Mouse (Mus musculus): Measurements from ENCODE around the gene Pcgf6. TPM values are rescaled to one million over a fixed set of nuclear protein-coding genes. Genes with fewer than 3 reads are reported as not detected.
A peak's percentile ranks its signal among the peaks of the same experiment; 100 is the strongest.
"Not testable (repeated sequence)": the region's sequence is repeated elsewhere in the genome, so short reads cannot be mapped to it uniquely, and the experiment has no call there.

The Pcgf6 gene
- polyA plus RNA-seq, 1 experiment from 2014 or later, result 14.5 TPM

DNA sequence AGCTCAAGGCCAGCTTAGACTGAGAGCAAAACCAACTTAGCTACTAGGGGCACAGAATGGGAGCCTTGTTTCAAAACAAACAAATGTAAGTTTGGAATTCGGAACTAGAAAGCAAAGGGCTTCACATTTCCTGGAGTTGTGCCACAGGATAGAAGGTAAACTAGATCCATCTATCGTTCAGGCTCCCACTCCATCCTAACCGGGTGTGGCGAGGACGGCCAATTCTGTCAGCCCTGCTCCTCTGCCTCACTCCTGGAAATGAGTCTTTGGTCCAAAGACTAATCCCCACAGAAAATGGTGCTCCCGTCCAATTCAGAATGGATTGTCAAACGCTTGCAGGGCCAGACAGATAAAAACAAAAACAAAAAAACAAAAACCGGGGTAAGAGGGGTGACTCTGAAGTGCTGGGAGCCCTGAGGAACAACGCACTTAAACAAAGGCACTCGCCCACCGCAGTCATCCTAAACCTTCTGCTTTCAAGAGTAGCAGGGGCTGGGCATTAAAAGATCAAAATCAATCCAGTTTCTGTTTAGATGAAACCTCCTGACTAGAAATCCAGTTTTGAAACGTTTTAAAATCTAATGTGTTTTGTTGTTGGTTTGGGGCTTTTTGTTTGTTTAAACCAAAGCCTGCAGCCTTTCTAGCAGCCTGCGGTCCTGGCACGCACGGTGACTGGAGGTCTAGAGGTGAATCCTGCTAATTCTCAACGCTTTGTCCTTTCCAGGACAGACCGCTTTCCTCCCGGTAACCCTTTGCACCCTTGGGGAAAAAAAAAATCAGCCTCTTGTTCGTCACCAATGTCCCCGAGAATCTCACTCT, 37.2 kb downstream of the Pcgf6 start:
- H3K9me3 ChIP-seq (replicated peaks), result no peaks in the 10 kb centered on the region
- H3K27me3 ChIP-seq (replicated peaks), result peaks cover 78% of the 10 kb centered on the region
- peak overlapping the region; percentile 39 for H3K4me3 ChIP-seq
- no peaks in the 10 kb centered on the region for H3K36me3 ChIP-seq
- 13% methylated on average over 20 of the region's 20 CpGs for WGBS
- peaks cover 19% of the 10 kb centered on the region for H3K4me1 ChIP-seq (replicated peaks)
- no peak for ATAC-seq (ENCODE audit: insufficient number of reproducible peaks, low FRiP score)
- H3K27ac ChIP-seq (ENCODE audit: poor library complexity, severe bottlenecking), result no peak overlapping the region
- H3K9ac ChIP-seq, result no peak overlapping the region
- 0 out of 2 replicates have a peak overlapping the region, but pooled peaks have one; percentile 82 for H3K4me2 ChIP-seq

DNA sequence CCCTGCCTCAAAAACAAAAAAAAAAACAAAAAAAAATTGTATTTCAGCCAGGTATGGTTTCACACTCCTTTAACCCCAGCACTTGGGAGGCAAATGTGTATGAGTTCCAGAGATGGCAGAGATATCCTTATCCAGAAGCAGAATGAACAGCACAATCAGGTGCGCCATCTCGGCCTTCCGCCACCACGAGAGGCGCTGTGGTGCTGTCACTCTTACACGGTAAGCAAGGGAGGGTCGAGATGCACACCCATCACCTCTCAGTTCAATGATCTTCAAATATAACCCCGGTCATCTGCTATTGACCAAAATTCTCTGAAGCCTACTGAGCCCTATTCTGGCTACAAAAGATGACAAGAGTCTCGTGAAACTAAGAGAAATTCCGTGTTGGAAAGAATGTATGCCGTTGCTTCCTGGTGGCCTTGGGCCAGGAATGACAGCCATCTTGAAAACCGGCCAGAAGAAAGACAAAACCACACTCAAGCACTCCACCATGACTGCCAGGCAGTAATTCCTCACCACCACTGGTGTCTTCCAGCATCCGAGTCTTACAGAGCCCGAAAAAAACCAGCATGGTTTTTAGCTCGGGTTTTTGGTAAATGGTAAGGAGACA, 38.1 kb downstream of the Pcgf6 start:
- Histone ChIP-seq H3K9ac (no peak overlapping the region), H3K4me2 (no peak overlapping the region), H3K27ac (ENCODE audit: poor library complexity, severe bottlenecking) (no peak overlapping the region), H3K4me3 (no peak overlapping the region), H3K9me3 (replicated peaks) (no peaks in the 10 kb centered on the region), H3K4me1 (replicated peaks) (peaks cover 19% of the 10 kb centered on the region), H3K36me3 (no peaks in the 10 kb centered on the region), H3K27me3 (replicated peaks) (peaks cover 69% of the 10 kb centered on the region)
- 79% methylated on average over 15 of the region's 15 CpGs for WGBS
- no peak for ATAC-seq (ENCODE audit: insufficient number of reproducible peaks, low FRiP score)

DNA sequence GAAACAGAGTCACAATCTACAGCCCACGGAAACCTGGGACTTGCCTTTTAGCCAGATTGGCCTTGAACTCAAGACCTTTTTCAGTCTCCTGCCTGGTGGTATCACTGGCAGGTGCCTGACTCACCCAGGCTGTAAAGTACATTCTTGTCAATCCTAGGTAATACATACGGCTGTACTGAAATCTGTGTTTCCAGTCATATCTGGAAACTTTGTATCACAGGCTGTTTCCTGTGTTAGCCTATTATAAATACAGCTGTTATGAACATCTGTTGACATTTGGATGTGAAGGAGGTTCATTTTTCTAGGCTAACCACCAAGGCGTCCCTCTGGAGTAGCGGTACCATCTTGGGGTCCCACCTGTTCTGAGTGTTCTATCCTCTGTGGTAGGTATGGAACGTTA, 40.8 kb downstream of the Pcgf6 start:
- no peak overlapping the region for H3K4me3 ChIP-seq
- no peak overlapping the region for H3K4me2 ChIP-seq
- no peaks in the 10 kb centered on the region for H3K36me3 ChIP-seq
- H3K27me3 ChIP-seq (replicated peaks), result peaks cover 56% of the 10 kb centered on the region
- no peaks in the 10 kb centered on the region for H3K9me3 ChIP-seq (replicated peaks)
- no peak overlapping the region for H3K9ac ChIP-seq
- H3K27ac ChIP-seq (ENCODE audit: poor library complexity, severe bottlenecking), result no peak overlapping the region
- H3K4me1 ChIP-seq (replicated peaks), result peaks cover 10% of the 10 kb centered on the region
- 77% methylated on average over 5 of the region's 5 CpGs for WGBS
- no peak for ATAC-seq (ENCODE audit: insufficient number of reproducible peaks, low FRiP score)

DNA sequence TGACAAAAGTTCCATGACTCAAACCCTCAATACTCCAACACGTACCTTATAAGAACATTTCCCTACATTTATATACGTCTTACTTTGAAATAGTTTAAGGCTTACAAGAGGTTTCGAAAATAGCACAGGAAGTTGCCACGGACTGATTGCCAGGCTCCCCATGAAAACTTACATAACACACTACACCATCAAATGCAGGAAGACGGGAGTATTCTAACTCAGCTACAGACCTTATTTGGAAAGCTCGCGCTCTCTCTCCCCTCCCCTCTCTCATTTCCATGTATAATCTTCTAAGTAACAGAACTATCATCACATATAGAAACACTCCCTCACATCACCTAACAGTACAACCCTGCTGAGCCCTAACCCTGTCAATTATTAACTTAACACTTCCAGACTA, 41.3 kb downstream of the Pcgf6 start:
- no peak for ATAC-seq (ENCODE audit: insufficient number of reproducible peaks, low FRiP score)
- H3K27me3 ChIP-seq (replicated peaks), result peaks cover 54% of the 10 kb centered on the region
- WGBS, result 80% methylated on average over 7 of the region's 7 CpGs

DNA sequence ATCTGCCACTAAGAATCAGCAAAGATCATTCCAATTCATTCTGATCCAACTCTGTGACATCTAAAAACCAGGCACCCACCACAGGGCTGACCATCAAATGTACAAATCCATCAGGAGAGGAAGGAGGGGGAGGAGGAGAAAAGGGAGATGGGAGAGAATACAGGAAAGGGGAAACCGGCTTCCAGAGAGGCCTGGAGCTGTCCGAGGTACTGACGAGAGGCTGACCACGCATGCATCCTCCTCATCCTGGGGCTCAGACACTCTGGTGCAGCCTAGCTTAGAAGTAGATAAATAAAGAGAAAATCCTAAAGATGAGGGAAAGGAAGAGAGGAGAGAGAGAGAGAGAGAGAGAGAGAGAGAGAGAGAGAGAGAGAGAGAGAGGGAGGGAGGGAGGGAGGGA, 44.4 kb downstream of the Pcgf6 start:
- WGBS, result 3% methylated on average over 4 of the region's 4 CpGs
- Histone ChIP-seq H3K27me3 (replicated peaks) (peaks cover 23% of the 10 kb centered on the region), H3K27ac (ENCODE audit: poor library complexity, severe bottlenecking) (no peak overlapping the region), H3K9me3 (replicated peaks) (no peaks in the 10 kb centered on the region), H3K4me2 (no peak overlapping the region), H3K4me3 (no peak overlapping the region), H3K4me1 (replicated peaks) (no peaks in the 10 kb centered on the region), H3K36me3 (no peaks in the 10 kb centered on the region), H3K9ac (no peak overlapping the region)
- ATAC-seq (ENCODE audit: insufficient number of reproducible peaks, low FRiP score), result no peak

More for the DNA sequence above, 41.3 kb downstream of the Pcgf6 start:
- no peak overlapping the region for H3K4me3 ChIP-seq
- H3K9me3 ChIP-seq (replicated peaks), result no peaks in the 10 kb centered on the region
- H3K4me1 ChIP-seq (replicated peaks), result peaks cover 6% of the 10 kb centered on the region
- no peak overlapping the region for H3K9ac ChIP-seq
- H3K4me2 ChIP-seq, result no peak overlapping the region
- H3K27ac ChIP-seq (ENCODE audit: poor library complexity, severe bottlenecking), result no peak overlapping the region
- no peaks in the 10 kb centered on the region for H3K36me3 ChIP-seq

DNA sequence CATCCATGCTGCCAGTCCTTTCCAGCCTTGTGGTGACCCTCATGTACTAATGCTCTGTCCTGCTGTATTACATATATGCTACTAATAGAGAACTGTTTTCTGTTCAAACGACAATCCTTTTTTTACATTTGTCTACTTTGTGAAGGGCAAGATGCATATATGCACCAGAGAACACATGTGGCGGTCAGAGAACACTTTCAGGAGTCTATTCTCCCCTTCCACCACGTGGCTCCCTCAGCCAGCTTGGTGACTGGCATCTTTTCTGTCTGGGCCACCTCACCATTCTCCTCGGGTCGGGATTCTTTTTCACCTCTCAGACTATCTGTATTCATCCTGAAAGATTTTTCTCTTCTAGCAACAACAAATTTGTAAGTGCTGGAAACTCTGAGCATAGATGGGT, 44.8 kb downstream of the Pcgf6 start:
- H3K27ac ChIP-seq (ENCODE audit: poor library complexity, severe bottlenecking), result no peak overlapping the region
- no peak overlapping the region for H3K4me2 ChIP-seq
- WGBS, result 53% methylated on average over 5 of the region's 5 CpGs
- peaks cover 19% of the 10 kb centered on the region; the same call in 1 of the 2 replicates for H3K27me3 ChIP-seq (replicated peaks)
- no peak overlapping the region for H3K4me3 ChIP-seq
- ATAC-seq (ENCODE audit: insufficient number of reproducible peaks, low FRiP score), result no peak
- no peaks in the 10 kb centered on the region for H3K4me1 ChIP-seq (replicated peaks)
- no peak overlapping the region for H3K9ac ChIP-seq
- no peaks in the 10 kb centered on the region for H3K36me3 ChIP-seq
- no peaks in the 10 kb centered on the region for H3K9me3 ChIP-seq (replicated peaks)

DNA sequence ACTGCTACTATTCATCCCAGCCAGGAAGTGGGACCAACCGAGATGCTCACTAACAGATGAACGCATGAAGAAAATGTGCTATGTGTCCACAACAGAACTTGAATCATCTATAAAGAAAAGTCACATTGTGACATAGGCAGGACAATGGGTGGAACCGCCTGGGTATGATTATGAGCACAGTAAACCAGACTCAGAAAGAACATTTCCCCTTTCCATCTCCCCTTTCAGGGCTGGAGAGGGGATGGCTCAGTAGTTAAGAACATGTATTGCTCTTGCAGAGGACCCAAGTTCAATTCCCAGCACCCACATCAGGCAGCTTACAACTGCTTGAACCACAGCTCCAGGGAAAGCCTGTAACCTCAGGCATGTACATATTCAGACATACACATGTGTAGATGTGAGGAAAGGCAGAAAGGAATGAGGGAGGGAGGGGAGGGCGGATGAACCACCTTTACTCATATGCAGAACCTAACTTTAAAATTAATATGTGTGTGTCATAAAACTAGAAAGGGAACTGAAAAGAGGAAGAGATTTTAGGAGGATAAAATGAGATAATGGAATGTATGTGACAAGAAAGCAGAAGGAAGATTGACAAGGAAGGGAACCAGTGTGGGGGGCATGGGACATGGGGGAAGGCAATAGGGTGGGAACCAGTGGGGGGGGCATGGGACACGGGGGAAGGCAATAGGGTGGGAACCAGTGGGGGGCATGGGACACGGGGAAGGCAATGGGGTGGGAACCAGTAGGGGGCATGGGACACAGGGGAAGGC, 46.8 kb downstream of the Pcgf6 start:
- no peak overlapping the region for H3K4me2 ChIP-seq
- no peak for ATAC-seq (ENCODE audit: insufficient number of reproducible peaks, low FRiP score)
- H3K27ac ChIP-seq (ENCODE audit: poor library complexity, severe bottlenecking), result no peak overlapping the region
- no peak overlapping the region for H3K9ac ChIP-seq
- 0 out of 2 replicates have a peak, but pooled peaks cover 11% of the 10 kb centered on the region for H3K27me3 ChIP-seq (replicated peaks)
- no peak overlapping the region for H3K4me3 ChIP-seq
- H3K4me1 ChIP-seq (replicated peaks), result no peaks in the 10 kb centered on the region
- H3K36me3 ChIP-seq, result no peaks in the 10 kb centered on the region
- no peaks in the 10 kb centered on the region for H3K9me3 ChIP-seq (replicated peaks)
- 61% methylated on average over 6 of the region's 6 CpGs for WGBS

DNA sequence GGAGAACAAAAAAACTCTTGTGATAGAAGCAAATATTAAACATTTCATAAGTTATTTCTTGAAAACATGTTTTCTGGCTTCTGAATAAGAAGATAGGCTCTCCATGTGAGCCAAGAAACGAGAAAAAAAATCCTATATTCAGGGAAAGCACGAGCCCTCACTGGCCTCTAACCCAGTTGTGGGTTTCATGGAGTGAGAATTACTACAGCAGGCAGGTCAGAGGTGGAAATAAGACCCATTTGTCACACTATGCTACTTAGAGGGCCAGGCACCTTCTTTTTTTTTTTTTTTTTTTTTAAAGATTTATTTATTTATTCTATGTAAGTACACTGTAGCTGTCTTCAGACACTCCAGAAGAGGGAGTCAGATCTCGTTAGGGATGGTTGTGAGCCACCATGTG, 50.3 kb downstream of the Pcgf6 start:
- not testable (repeated sequence) for H3K27me3 ChIP-seq (replicated peaks); H3K4me1 ChIP-seq (replicated peaks); H3K4me2 ChIP-seq; H3K4me3 ChIP-seq; H3K9me3 ChIP-seq (replicated peaks); H3K27ac ChIP-seq (ENCODE audit: poor library complexity, severe bottlenecking); ATAC-seq (ENCODE audit: insufficient number of reproducible peaks, low FRiP score); H3K9ac ChIP-seq; H3K36me3 ChIP-seq
- whole genome bisulfite sequencing, result 82% methylated on average over 3 of the region's 3 CpGs

DNA sequence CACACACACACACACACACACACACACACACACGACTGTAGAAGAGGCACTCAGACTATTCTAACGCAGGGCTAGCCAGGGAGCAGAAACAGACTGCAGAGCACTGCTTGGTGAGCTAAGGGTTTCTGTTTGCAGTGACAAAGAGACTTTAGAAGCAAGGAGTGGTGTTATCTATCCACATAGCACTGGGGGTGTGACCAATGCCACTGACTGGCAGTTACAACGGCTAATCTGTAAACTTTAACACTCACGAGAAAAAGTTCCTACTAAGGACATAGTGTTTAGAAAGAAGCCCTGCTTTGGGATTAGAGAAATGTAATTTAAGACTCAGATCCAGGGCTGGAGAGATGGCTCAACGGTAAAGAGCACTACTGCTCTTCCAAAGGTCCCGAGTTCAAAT, 51.0 kb downstream of the Pcgf6 start:
- 62% methylated on average over 6 of the region's 6 CpGs for WGBS
- no peak overlapping the region for H3K9ac ChIP-seq

DNA sequence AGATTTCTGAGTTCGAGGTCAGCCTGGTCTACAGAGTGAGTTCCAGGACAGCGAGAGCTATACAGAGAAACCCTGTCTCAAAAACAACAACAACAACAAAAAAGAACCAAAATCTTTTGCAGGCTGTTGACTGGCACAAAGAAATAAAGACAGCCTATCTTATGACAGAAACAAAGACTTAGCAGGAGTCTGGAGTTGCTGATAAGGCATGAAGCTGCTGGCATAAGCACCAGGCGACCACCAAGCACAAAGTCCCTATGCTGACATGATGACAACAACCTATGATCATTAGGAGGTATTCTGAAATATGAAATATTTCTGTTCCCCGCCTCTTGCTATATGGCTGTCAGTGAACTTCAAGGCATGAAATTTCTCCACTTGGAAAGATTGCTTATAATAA, 51.8 kb downstream of the Pcgf6 start:
- WGBS, result 74% methylated on average over 4 of the region's 4 CpGs
- H3K36me3 ChIP-seq, result no peaks in the 10 kb centered on the region
- ATAC-seq (ENCODE audit: insufficient number of reproducible peaks, low FRiP score), result no peak
- H3K27me3 ChIP-seq (replicated peaks), result no peaks in the 10 kb centered on the region
- H3K9me3 ChIP-seq (replicated peaks), result no peaks in the 10 kb centered on the region
- no peak overlapping the region for H3K4me3 ChIP-seq
- H3K4me2 ChIP-seq, result no peak overlapping the region
- H3K27ac ChIP-seq (ENCODE audit: poor library complexity, severe bottlenecking), result no peak overlapping the region
- H3K4me1 ChIP-seq (replicated peaks), result no peaks in the 10 kb centered on the region
- H3K9ac ChIP-seq, result no peak overlapping the region

More for the DNA sequence above, 51.0 kb downstream of the Pcgf6 start:
- Histone ChIP-seq H3K4me2 (no peak overlapping the region), H3K4me3 (no peak overlapping the region), H3K27me3 (replicated peaks) (0 out of 2 replicates have a peak, but pooled peaks cover 1% of the 10 kb centered on the region), H3K27ac (ENCODE audit: poor library complexity, severe bottlenecking) (no peak overlapping the region), H3K4me1 (replicated peaks) (no peaks in the 10 kb centered on the region), H3K36me3 (no peaks in the 10 kb centered on the region), H3K9me3 (replicated peaks) (no peaks in the 10 kb centered on the region)
- no peak for ATAC-seq (ENCODE audit: insufficient number of reproducible peaks, low FRiP score)

DNA sequence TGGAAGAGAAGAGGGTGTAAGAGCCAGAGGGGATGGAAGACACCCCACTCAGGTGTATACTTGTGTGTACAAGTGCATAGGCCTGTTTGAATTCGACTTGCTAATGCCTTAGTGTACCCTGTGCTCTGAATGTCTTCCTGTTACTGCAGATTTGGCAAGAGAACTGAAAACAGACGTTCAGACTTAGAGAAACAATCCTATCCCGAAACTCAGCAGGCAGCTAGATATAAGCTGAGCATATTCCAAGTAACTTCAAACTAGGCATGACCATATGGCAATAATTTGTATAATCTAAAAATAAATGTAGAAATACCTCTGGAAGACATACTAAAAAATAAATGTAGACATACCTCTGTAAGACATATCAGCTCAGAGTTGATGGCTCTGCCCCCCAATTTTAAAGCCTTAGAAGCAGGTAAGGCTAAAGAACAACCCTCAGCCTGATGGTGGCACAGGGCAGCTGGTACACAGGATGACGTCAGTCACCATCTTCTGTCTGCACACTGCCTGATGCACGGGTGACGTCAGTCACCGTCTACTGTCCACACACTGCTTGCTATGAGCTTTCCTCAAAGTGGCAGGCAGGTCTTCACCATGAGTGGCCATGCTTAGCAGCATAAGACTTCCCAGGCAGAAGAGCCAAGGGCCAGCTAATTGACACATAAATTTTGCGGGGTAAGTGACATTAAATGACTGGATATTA, 52.4 kb downstream of the Pcgf6 start:
- H3K4me1 ChIP-seq (replicated peaks), result no peaks in the 10 kb centered on the region
- ATAC-seq (ENCODE audit: insufficient number of reproducible peaks, low FRiP score), result no peak
- H3K9ac ChIP-seq, result no peak overlapping the region
- no peak overlapping the region for H3K4me3 ChIP-seq
- H3K27ac ChIP-seq (ENCODE audit: poor library complexity, severe bottlenecking), result no peak overlapping the region
- H3K4me2 ChIP-seq, result no peak overlapping the region
- H3K27me3 ChIP-seq (replicated peaks), result no peaks in the 10 kb centered on the region
- 72% methylated on average over 8 of the region's 8 CpGs for WGBS
- H3K9me3 ChIP-seq (replicated peaks), result no peaks in the 10 kb centered on the region
- no peaks in the 10 kb centered on the region for H3K36me3 ChIP-seq

All from heart, embryonic 12.5 days (tissue).